Mouse (Mus musculus) testis, adult 2 months (tissue): ENCODE results near the gene Nif3l1. TPM values are rescaled to one million over a fixed set of nuclear protein-coding genes. Genes with fewer than 3 reads are reported as not detected.

ENCODE experiments used
- H3K27ac ChIP-seq: fragments of 200-500 bp; 2 replicates; pipeline ENCODE4 v1.5.1; 2012; ENCODE audit warnings: low read depth, low read length; ENCODE audit not compliant: control insufficient read depth, insufficient read depth
- H3K27me3 ChIP-seq: fragments of 200-500 bp; 2 replicates; pipeline ENCODE4 v1.6.1; 2012; ENCODE audit warnings: mild to moderate bottlenecking, low read length, moderate library complexity; ENCODE audit not compliant: control insufficient read depth, insufficient read depth
- H3K36me3 ChIP-seq: fragments of 200-500 bp; 2 replicates; pipeline ENCODE4 v1.6.1; 2012; ENCODE audit warnings: mild to moderate bottlenecking, low read length; ENCODE audit not compliant: control insufficient read depth, insufficient read depth
- H3K4me1 ChIP-seq: fragments of 200-500 bp; 2 replicates; pipeline ENCODE4 v1.6.1; 2012; ENCODE audit warnings: low read length; ENCODE audit not compliant: control insufficient read depth, insufficient read depth
- H3K4me3 ChIP-seq: fragments of 200-500 bp; 2 replicates; pipeline ENCODE4 v1.5.1; 2012; ENCODE audit warnings: low read depth, mild to moderate bottlenecking, low read length, moderate library complexity, mixed read lengths; ENCODE audit not compliant: control insufficient read depth
- CTCF ChIP-seq: fragments of 200-500 bp; IDR thresholded peaks from 2 replicates; pipeline ENCODE4 v1.5.1; 2012; ENCODE audit warnings: low read depth, mild to moderate bottlenecking, inconsistent platforms, low read length, moderate library complexity; ENCODE audit not compliant: control insufficient read depth, insufficient read depth, insufficient replicate concordance
- POLR2A ChIP-seq: fragments of 200-500 bp; IDR thresholded peaks from 2 replicates; pipeline ENCODE4 v1.6.1; 2012; ENCODE audit warnings: low read depth, mild to moderate bottlenecking, inconsistent platforms, low read length, moderate library complexity; ENCODE audit not compliant: control insufficient read depth
- polyA plus RNA-seq: library from polyadenylated mRNA; depleted of rRNA; stranded (reverse); fragments of >200 nt; gene quantifications from 2 replicates; pipeline ENCODE4 v1.2.3, GENCODE M21; 2012

Gene Nif3l1
- polyA plus RNA-seq, 1 experiment, result 8.3 TPM

DNA sequence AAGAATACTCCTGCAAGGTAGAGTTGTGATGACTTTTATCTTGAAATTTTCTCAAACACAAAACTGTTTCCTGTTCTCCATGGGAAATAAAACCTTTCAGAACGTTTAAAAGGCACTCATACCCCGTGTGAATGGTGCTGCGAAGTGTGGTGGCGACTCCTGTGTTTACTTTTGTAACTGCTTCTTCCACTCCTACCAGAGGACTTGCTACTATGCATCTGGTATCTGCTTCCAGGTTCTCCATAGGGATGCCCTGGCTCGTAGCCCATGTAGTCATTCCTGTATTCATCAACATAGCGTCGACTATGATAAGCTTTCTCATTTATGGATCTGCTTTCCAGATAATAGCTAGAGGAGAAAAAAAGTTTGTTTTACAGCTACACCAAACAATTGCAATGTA, 24.0 kb upstream of the Nif3l1 start:
- H3K4me3 ChIP-seq, result peak overlapping the region; percentile 34; the same call in 1 of the 2 replicates
- no peak overlapping the region for H3K27ac ChIP-seq
- peaks cover 2% of the 10 kb centered on the region; the same call in 1 of the 2 replicates for H3K4me1 ChIP-seq
- no peaks in the 10 kb centered on the region for H3K27me3 ChIP-seq
- no peak for TF ChIP-seq CTCF
- no peak for TF ChIP-seq POLR2A
- peaks cover 3% of the 10 kb centered on the region for H3K36me3 ChIP-seq

DNA sequence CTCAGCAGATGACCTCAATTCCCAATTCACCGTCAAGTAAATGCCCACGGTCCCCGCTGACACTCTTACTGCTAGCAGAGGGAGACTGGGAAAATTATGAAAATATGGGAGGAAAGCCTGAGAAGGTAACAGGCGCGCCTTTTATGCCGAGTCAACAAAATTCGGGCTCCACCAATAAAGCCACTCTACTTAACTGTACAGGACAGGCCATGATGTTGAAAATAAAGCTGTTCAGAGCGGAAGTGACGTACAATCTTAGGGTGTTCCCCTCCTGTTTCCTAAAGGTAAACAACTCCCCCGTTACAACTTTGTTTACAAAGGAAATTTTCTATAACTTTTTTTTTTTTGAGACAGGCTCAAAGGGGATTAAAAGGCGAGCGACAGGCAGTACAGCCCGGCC, 22.1 kb upstream of the Nif3l1 start:
- peak overlapping the region; percentile 100 for H3K4me3 ChIP-seq
- H3K36me3 ChIP-seq, result peaks cover 3% of the 10 kb centered on the region
- peak overlapping the region; percentile 99 for H3K27ac ChIP-seq
- no peaks in the 10 kb centered on the region for H3K27me3 ChIP-seq
- no peak for TF ChIP-seq CTCF
- no peak for TF ChIP-seq POLR2A
- peaks cover 2% of the 10 kb centered on the region; the same call in 1 of the 2 replicates for H3K4me1 ChIP-seq

GRCm38 (mm10) chr1:58423371-58424248, 21.3 kb upstream of the Nif3l1 start, which contains the start of gene Clk1:
Clk1 (minus strand) TSS chr1:58424066.
- Histone ChIP-seq H3K4me3 (peak within 1 kb of the TSS; percentile 100), H3K36me3 (peaks cover 3% of the 10 kb centered on the region), H3K4me1 (peaks cover 2% of the 10 kb centered on the region; the same call in 1 of the 2 replicates), H3K27me3 (no peaks in the 10 kb centered on the region), H3K27ac (peak within 1 kb of the TSS; percentile 99)
- TF ChIP-seq CTCF (no peak), POLR2A (peak; percentile 99)

DNA sequence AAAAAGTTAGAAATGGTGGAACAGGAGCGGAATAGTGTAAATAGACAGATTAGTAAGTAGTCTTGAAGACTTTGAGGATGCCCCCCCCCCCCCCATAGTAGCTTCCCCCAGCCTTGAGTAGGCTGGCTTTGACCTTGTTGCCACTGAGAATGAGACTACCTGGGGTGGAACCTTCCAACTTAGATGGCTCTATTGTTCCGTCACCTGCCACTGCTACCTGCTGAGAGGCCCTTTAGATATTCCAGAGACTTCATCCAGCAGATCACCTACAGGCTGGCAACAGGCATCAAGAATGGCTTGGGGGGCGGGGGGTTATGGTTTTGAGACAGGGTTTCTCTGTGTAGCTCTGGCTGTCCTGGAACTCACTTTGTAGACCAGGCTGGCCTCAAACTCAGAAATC, 20.4 kb upstream of the Nif3l1 start:
- peak overlapping the region; percentile 12; the same call in 1 of the 2 replicates for H3K27ac ChIP-seq
- H3K27me3 ChIP-seq, result no peaks in the 10 kb centered on the region
- peak overlapping the region; percentile 100 for H3K4me3 ChIP-seq
- H3K36me3 ChIP-seq, result peaks cover 1% of the 10 kb centered on the region
- no peak for TF ChIP-seq CTCF
- TF ChIP-seq POLR2A, result no peak; the same call in 1 of the 2 replicates
- peaks cover 2% of the 10 kb centered on the region; the same call in 1 of the 2 replicates for H3K4me1 ChIP-seq

GRCm38 (mm10) chr1:58444691-58445090, 260 bp upstream of the Nif3l1 start:
- H3K27ac ChIP-seq, result peak overlapping the region; percentile 91
- H3K27me3 ChIP-seq, result no peaks in the 10 kb centered on the region
- TF ChIP-seq POLR2A (no peak), CTCF (no peak)
- H3K4me3 ChIP-seq, result peak overlapping the region; percentile 94
- H3K4me1 ChIP-seq, result peaks cover 3% of the 10 kb centered on the region
- H3K36me3 ChIP-seq, result no peaks in the 10 kb centered on the region

- no peak for TF ChIP-seq CTCF
- TF ChIP-seq POLR2A, result no peak
- Histone ChIP-seq H3K27me3 (no peaks in the 10 kb centered on the region), H3K4me3 (peak overlapping the region; percentile 94), H3K27ac (peak overlapping the region; percentile 63), H3K4me1 (peaks cover 3% of the 10 kb centered on the region), H3K36me3 (no peaks in the 10 kb centered on the region)
Observed at GRCm38 (mm10) chr1:58445861-58446260, 910 bp downstream of the Nif3l1 start.

DNA sequence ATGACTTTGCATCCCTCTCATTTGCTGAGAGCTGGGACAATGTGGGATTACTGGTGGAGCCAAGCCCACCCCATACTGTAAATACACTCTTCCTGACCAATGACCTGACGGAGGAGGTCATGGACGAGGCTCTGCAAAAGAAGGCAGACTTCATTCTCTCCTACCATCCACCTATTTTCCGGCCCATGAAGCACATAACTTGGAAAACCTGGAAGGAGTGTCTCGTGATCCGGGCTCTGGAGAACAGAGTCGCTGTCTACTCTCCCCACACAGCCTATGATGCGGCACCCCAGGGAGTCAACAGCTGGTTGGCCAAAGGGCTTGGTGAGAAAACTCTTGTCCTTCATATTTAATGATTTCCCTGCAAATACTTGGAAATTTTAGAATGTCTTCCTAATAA, 2.8 kb downstream of the Nif3l1 start:
- H3K27me3 ChIP-seq, result no peaks in the 10 kb centered on the region
- no peaks in the 10 kb centered on the region; the same call in 1 of the 2 replicates for H3K36me3 ChIP-seq
- no peak overlapping the region for H3K27ac ChIP-seq
- no peak overlapping the region for H3K4me3 ChIP-seq
- TF ChIP-seq POLR2A (no peak), CTCF (no peak)
- H3K4me1 ChIP-seq, result peaks cover 3% of the 10 kb centered on the region
